In genomic region chr7:126740132-126740735, GRCm38 (mm10) we compare ENCODE assay signal across 1 mouse cellular context.
TF ChIP-seq lines count a peak whose summit lies in the region.

No protein-coding gene starts in this region.

TF ChIP-seq in MEL, 35 proteins besides CTCF, POLR2A, EP300 and RAD21:
- TF ChIP-seq JUND (IDR thresholded peaks at IDR 0.05; ENCODE audit: low read depth, low read length) (no peak), CHD1 (IDR thresholded peaks at IDR 0.05; ENCODE audit: low read depth, low read length) (no peak), SMC3 (IDR thresholded peaks at IDR 0.05; ENCODE audit: low read depth, low read length) (no peak), TBP (IDR thresholded peaks at IDR 0.05; ENCODE audit: low read depth, low read length) (no peak), ZC3H11A (IDR thresholded peaks at IDR 0.05; ENCODE audit: low read depth, low read length) (no peak), GABPA (IDR thresholded peaks at IDR 0.05; ENCODE audit: low read depth, low read length) (no peak), SIN3A (IDR thresholded peaks at IDR 0.05; ENCODE audit: low read length) (no peak), GATA1 (IDR thresholded peaks at IDR 0.05; ENCODE audit: low read depth, low read length) (no peak), TAL1 (IDR thresholded peaks at IDR 0.05; ENCODE audit: low read length) (no peak), NELFE (IDR thresholded peaks at IDR 0.05; ENCODE audit: low read depth, low read length) (no peak), CHD2 (IDR thresholded peaks at IDR 0.05; ENCODE audit: low read length) (no peak), UBTF (IDR thresholded peaks at IDR 0.05; ENCODE audit: borderline replicate concordance, insufficient read depth, low read depth, low read length) (no peak), MYC (IDR thresholded peaks at IDR 0.05; ENCODE audit: low read depth, low read length) (no peak), TCF12 (IDR thresholded peaks at IDR 0.05; ENCODE audit: low read depth, low read length) (no peak), ZMIZ1 (IDR thresholded peaks at IDR 0.05; ENCODE audit: low read depth, low read length) (no peak)
TF ChIP-seq in MEL: peak in this region for 0.
